Mouse (Mus musculus) heart, embryonic 16.5 days (tissue): ENCODE results near the gene Gripap1. TPM values are rescaled to one million over a fixed set of nuclear protein-coding genes. Genes with fewer than 3 reads are reported as not detected.
"Not testable (repeated sequence)": the region's sequence is repeated elsewhere in the genome, so short reads cannot be mapped to it uniquely, and the experiment has no call there.

Experiments
- ATAC-seq: fragments of 200-750 bp; cut with Nextera tagmentation; replicated peaks from 2 replicates; pipeline ENCODE4 v1.8.0; 2017; ENCODE audit warnings: moderate number of reproducible peaks; ENCODE audit not compliant: insufficient read depth, low FRiP score; ENCODE audit errors: extremely low read depth
- H3K27ac ChIP-seq: fragments of 300-500 bp; sonication (generic); 2 replicates; pipeline ENCODE4 v1.5.1; 2014; ENCODE audit warnings: mild to moderate bottlenecking, low read length, control low read depth, moderate library complexity
- H3K27me3 ChIP-seq: fragments of 300-500 bp; sonication (generic); 2 replicates; pipeline ENCODE4 v1.6.1; 2014; ENCODE audit warnings: low read length, mixed read lengths; ENCODE audit not compliant: control insufficient read depth, insufficient read depth
- H3K36me3 ChIP-seq: fragments of 300-500 bp; sonication (generic); 2 replicates; pipeline ENCODE4 v1.6.1; 2014; ENCODE audit not compliant: control insufficient read depth, insufficient read depth
- H3K4me1 ChIP-seq: fragments of 300-500 bp; sonication (generic); 2 replicates; pipeline ENCODE4 v1.6.1; 2014; ENCODE audit warnings: low read length, mixed read lengths; ENCODE audit not compliant: control insufficient read depth, insufficient read depth
- H3K4me2 ChIP-seq: fragments of 300-500 bp; sonication (generic); 2 replicates; pipeline ENCODE4 v1.6.1; 2014; ENCODE audit warnings: low read depth, mild to moderate bottlenecking, control low read depth, low read length
- H3K4me3 ChIP-seq: fragments of 300-500 bp; sonication (generic); 2 replicates; pipeline ENCODE4 v1.5.1; 2014; ENCODE audit warnings: mild to moderate bottlenecking, control low read depth, low read length
- H3K9ac ChIP-seq: fragments of 300-500 bp; sonication (generic); 2 replicates; pipeline ENCODE4 v1.6.1; 2014; ENCODE audit warnings: low read length, control low read depth
- H3K9me3 ChIP-seq: fragments of 300-500 bp; sonication (generic); replicated peaks from 2 replicates; pipeline ENCODE4 v1.6.1; 2016; ENCODE audit warnings: low read length; ENCODE audit not compliant: control insufficient read depth
- WGBS: fragments of 180-500 bp; shearing (Covaris S2); extraction: QIAGEN DNeasy Blood & Tissue Kit; methylation state at CpG from one replicate; pipeline ENCODE4 v1.1.7; 2014; 5-methylcytosine and 5-hydroxymethylcytosine counted together
- polyA plus RNA-seq: library from polyadenylated mRNA; unstranded; fragments of >200 nt; fragmentation: Nextera tagmentation; extraction: Ambion mirVana; gene quantifications from 2 replicates; pipeline ENCODE4 v1.2.1, GENCODE M21; 2015

Gripap1 gene
- 29.8 and 30.7 TPM in 2 replicates for polyA plus RNA-seq

GRCm38 (mm10) chrX:7789542-7790136 lies at the start of gene Gripap1:
TSS of gene Gripap1 (plus strand) at chrX:7789765.
- no peaks in the 10 kb centered on the region for H3K9me3 ChIP-seq
- peak; percentile 82 for ATAC-seq
- H3K27me3 ChIP-seq, result no peaks in the 10 kb centered on the region
- peak within 1 kb of the TSS; percentile 58 for H3K4me3 ChIP-seq
- no peak within 1 kb of the TSS for H3K27ac ChIP-seq
- 10% methylated on average over 24 of the region's 24 CpGs for WGBS
- peaks cover 6% of the 10 kb centered on the region for H3K4me1 ChIP-seq
- H3K9ac ChIP-seq, result peak within 1 kb of the TSS; percentile 73
- peak within 1 kb of the TSS; percentile 73 for H3K4me2 ChIP-seq
- H3K36me3 ChIP-seq, result no peaks in the 10 kb centered on the region

- no peaks in the 10 kb centered on the region for H3K4me1 ChIP-seq
- H3K27ac ChIP-seq, result no peak overlapping the region
- no peaks in the 10 kb centered on the region for H3K36me3 ChIP-seq
- no peak overlapping the region for H3K4me2 ChIP-seq
- WGBS, result 54% methylated on average over 10 of the region's 10 CpGs
- no peak for ATAC-seq
- H3K9ac ChIP-seq, result no peak overlapping the region
- H3K9me3 ChIP-seq, result no peaks in the 10 kb centered on the region
- H3K27me3 ChIP-seq, result no peaks in the 10 kb centered on the region
- H3K4me3 ChIP-seq, result no peak overlapping the region
Observed at GRCm38 (mm10) chrX:7740082-7740819, 49.3 kb upstream of the Gripap1 start.

DNA sequence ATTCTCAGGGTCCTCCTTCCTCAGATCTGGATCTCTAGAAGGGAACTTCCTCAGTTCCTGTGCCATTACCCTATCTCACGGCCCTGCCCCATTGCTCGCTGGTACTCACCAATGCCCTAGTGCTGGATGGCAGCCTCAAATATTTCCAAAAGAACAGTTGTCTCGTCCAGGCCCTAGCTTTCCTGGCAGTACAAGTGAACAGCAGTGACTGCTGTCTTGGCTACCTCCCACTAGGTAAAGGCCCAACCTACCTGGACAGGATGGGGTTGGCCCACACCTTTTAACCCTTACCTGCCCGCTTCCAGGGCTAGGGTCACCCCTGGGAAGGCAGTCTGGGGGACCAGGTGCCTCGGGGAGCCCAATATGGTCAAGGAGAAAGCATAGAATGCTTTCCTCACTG lies 48.5 kb upstream of the Gripap1 start:
- H3K9ac ChIP-seq, result no peak overlapping the region
- no peaks in the 10 kb centered on the region for H3K9me3 ChIP-seq
- H3K4me1 ChIP-seq, result no peaks in the 10 kb centered on the region
- no peak overlapping the region for H3K27ac ChIP-seq
- H3K4me3 ChIP-seq, result no peak overlapping the region
- no peak for ATAC-seq
- H3K27me3 ChIP-seq, result no peaks in the 10 kb centered on the region
- H3K4me2 ChIP-seq, result no peak overlapping the region
- no peaks in the 10 kb centered on the region for H3K36me3 ChIP-seq
- WGBS, result 63% methylated on average over 5 of the region's 5 CpGs

DNA sequence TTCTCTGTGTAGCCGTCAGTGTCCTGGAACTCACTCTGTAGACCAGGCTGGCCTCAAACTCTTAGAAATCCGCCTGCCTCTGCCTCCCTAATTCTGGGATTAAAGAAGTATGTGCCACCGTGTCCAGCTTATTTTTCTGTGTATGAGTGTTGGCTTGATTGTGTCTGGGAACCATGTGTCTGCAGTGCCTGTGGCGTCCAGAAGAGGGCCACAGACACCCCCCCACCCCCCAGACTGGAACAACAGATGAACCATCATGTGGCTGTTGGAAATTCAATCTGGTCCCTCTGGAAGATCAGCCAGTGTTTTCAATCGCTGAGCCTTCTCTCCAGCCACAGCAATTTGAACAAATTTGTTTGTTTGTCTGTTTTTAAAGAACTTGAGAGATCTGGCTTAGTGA lies 46.1 kb upstream of the Gripap1 start:
- no peak overlapping the region for H3K4me3 ChIP-seq
- no peak overlapping the region for H3K4me2 ChIP-seq
- no peak overlapping the region for H3K27ac ChIP-seq
- no peak for ATAC-seq
- H3K9me3 ChIP-seq, result no peaks in the 10 kb centered on the region
- no peaks in the 10 kb centered on the region for H3K27me3 ChIP-seq
- no peaks in the 10 kb centered on the region for H3K36me3 ChIP-seq
- no peak overlapping the region for H3K9ac ChIP-seq
- 45% methylated on average over 5 of the region's 5 CpGs for WGBS
- H3K4me1 ChIP-seq, result no peaks in the 10 kb centered on the region

DNA sequence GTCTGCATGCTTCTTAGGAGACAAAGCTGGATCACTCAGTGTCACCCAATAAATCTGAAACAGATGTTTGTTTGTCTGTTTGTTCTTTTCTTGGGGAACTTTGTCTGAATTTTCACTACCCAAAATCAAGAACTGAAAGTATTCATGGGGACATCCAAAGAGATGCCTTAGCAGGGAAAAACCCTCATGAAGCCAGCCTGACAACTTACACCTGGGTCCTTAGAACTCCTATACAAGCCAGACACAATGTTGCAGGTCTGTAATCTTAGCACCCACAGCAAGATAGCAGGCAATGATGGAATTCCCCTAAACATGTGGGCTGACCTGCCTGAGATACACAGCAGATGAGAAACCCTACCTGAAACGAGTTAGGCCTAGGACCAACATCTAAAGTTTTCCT lies 44.6 kb upstream of the Gripap1 start:
- WGBS, result 43% methylated on average over 1 of the region's 1 CpGs
- no peak overlapping the region for H3K27ac ChIP-seq
- H3K27me3 ChIP-seq, result no peaks in the 10 kb centered on the region
- no peaks in the 10 kb centered on the region for H3K36me3 ChIP-seq
- no peak for ATAC-seq
- no peak overlapping the region for H3K4me2 ChIP-seq
- H3K4me3 ChIP-seq, result no peak overlapping the region
- H3K9me3 ChIP-seq, result no peaks in the 10 kb centered on the region
- no peaks in the 10 kb centered on the region for H3K4me1 ChIP-seq
- no peak overlapping the region for H3K9ac ChIP-seq

DNA sequence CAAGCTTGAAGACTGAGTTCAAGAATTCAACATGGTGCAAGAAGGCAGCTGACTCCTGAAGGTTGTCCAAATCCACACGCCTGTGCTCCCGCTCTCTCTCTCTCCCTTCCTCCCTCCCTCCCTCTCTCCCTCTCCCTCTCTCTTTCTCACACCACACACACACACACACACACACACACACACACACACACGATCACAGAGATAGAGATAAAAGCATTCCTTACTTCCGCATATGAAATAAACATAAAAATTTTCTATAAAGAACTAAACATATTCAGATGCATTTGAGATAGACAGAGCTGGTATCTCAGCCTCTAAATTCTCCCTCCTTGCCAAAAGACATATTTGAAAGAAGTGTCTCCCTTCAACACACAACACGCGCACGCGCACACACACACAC lies 44.1 kb upstream of the Gripap1 start:
- Histone ChIP-seq H3K9ac (no peak overlapping the region), H3K4me2 (no peak overlapping the region), H3K4me1 (no peaks in the 10 kb centered on the region), H3K27me3 (no peaks in the 10 kb centered on the region), H3K9me3 (no peaks in the 10 kb centered on the region), H3K4me3 (no peak overlapping the region), H3K27ac (no peak overlapping the region), H3K36me3 (no peaks in the 10 kb centered on the region)
- 93% methylated on average over 8 of the region's 8 CpGs for WGBS
- no peak for ATAC-seq

- peak; percentile 77 for ATAC-seq
- H3K4me2 ChIP-seq, result peak within 1 kb of the TSS; percentile 68
- WGBS, result 10% methylated on average over 36 of the region's 56 CpGs
- H3K36me3 ChIP-seq, result no peaks in the 10 kb centered on the region
- no peaks in the 10 kb centered on the region for H3K4me1 ChIP-seq
- H3K27ac ChIP-seq, result no peak within 1 kb of the TSS
- H3K27me3 ChIP-seq, result no peaks in the 10 kb centered on the region
- H3K9me3 ChIP-seq, result no peaks in the 10 kb centered on the region
- peak within 1 kb of the TSS; percentile 76 for H3K9ac ChIP-seq
- peak within 1 kb of the TSS; percentile 71 for H3K4me3 ChIP-seq
Observed at GRCm38 (mm10) chrX:7750432-7751116, 39.0 kb upstream of the Gripap1 start, which contains the start of gene Ccdc120. TSS of gene Ccdc120 (minus strand) at chrX:7750905.

DNA sequence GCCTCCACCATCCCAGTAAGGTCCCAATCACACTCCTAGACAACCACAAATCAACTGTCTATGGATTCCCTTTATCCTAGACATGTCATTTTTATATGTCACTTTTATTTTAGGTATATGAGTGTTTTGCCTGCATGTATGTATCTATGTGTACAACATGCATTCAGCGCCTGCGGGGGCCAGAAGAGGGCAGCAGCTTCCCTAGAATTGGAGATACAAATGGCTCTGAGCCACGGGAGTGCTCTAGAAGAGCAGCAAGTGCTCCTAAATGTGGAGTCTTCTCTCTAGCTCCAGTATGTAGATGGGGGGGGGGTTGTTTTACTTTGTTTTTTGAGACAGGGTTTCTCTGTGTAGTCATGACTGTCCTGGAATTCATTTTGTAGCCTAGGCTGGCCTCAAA lies 35.9 kb upstream of the Gripap1 start:
- not testable (repeated sequence) for H3K9ac ChIP-seq, H3K4me1 ChIP-seq, H3K27ac ChIP-seq, ATAC-seq, H3K36me3 ChIP-seq, H3K4me3 ChIP-seq, H3K4me2 ChIP-seq, H3K27me3 ChIP-seq, H3K9me3 ChIP-seq
- 17% methylated on average over 3 of the region's 3 CpGs for WGBS
